Mouse (Mus musculus) lung, embryonic 14.5 days (tissue): ENCODE data around the gene Pigk. TPM values are rescaled to one million over a fixed set of nuclear protein-coding genes. Genes with fewer than 3 reads are reported as not detected.

Source experiments
- ATAC-seq: fragments of 200-750 bp; cut with Nextera tagmentation; 2 replicates; pipeline ENCODE4 v1.8.0; 2017; ENCODE audit warnings: mild to moderate bottlenecking, moderate TSS enrichment, moderate library complexity; ENCODE audit not compliant: insufficient read depth
- DNase-seq: peaks from one replicate; pipeline ENCODE4 v3.0.0-alpha.2; 2015
- H3K27ac ChIP-seq: fragments of 300-500 bp; sonication (generic); 2 replicates; pipeline ENCODE4 v1.5.1; 2014; ENCODE audit warnings: low read depth, mild to moderate bottlenecking, moderate library complexity
- H3K27me3 ChIP-seq: fragments of 300-500 bp; sonication (generic); 2 replicates; pipeline ENCODE4 v1.6.1; 2014; ENCODE audit warnings: low read length, control low read depth; ENCODE audit not compliant: insufficient read depth
- H3K36me3 ChIP-seq: fragments of 300-500 bp; sonication (generic); 2 replicates; pipeline ENCODE4 v1.6.1; 2014; ENCODE audit warnings: control low read depth; ENCODE audit not compliant: insufficient read depth
- H3K4me1 ChIP-seq: fragments of 300-500 bp; sonication (generic); 2 replicates; pipeline ENCODE4 v1.6.1; 2014; ENCODE audit warnings: antibody characterized with exemption, control low read depth; ENCODE audit not compliant: insufficient read depth
- H3K4me2 ChIP-seq: fragments of 300-500 bp; sonication (generic); 2 replicates; pipeline ENCODE4 v1.6.1; 2014; ENCODE audit warnings: mild to moderate bottlenecking
- H3K4me3 ChIP-seq: fragments of 300-500 bp; sonication (generic); 2 replicates; pipeline ENCODE4 v1.5.1; 2014; ENCODE audit warnings: low read depth, low read length
- H3K9ac ChIP-seq: fragments of 300-500 bp; sonication (generic); 2 replicates; pipeline ENCODE4 v1.6.1; 2014
- H3K9me3 ChIP-seq: fragments of 300-500 bp; sonication (generic); 2 replicates; pipeline ENCODE4 v1.6.1; 2016; ENCODE audit warnings: low read depth, low read length, control low read depth
- CTCF ChIP-seq: IDR thresholded peaks from 2 replicates; pipeline ENCODE4 v1.5.1; 2016; ENCODE audit warnings: antibody characterized with exemption, low read depth
- WGBS: fragments of 180-500 bp; shearing (Covaris S2); extraction: QIAGEN DNeasy Blood & Tissue Kit; methylation state at CpG from one replicate; pipeline ENCODE4 v1.1.7; 2014; 5-methylcytosine and 5-hydroxymethylcytosine counted together
- polyA plus RNA-seq: library from polyadenylated mRNA; unstranded; fragments of >200 nt; fragmentation: Nextera tagmentation; extraction: Ambion mirVana; gene quantifications from 2 replicates; pipeline ENCODE4 v1.2.1, GENCODE M21; 2014

Pigk gene
- polyA plus RNA-seq, 1 experiment from 2014 or later = 50.3 TPM

- TF ChIP-seq CTCF = no peak
- Histone ChIP-seq H3K4me3 (no peak overlapping the region), H3K27ac (no peak overlapping the region), H3K27me3 (no peaks in the 10 kb centered on the region), H3K9ac (no peak overlapping the region), H3K4me1 (no peaks in the 10 kb centered on the region), H3K36me3 (no peaks in the 10 kb centered on the region), H3K9me3 (0 out of 2 replicates have a peak, but pooled peaks cover 4% of the 10 kb centered on the region), H3K4me2 (no peak overlapping the region)
- ATAC-seq = no peak
- no peak for DNase-seq
- 13% methylated on average over 2 of the region's 2 CpGs for WGBS
Observed at GRCm38 (mm10) chr3:152797354-152797753, 83.5 kb downstream of the Pigk start.

DNA sequence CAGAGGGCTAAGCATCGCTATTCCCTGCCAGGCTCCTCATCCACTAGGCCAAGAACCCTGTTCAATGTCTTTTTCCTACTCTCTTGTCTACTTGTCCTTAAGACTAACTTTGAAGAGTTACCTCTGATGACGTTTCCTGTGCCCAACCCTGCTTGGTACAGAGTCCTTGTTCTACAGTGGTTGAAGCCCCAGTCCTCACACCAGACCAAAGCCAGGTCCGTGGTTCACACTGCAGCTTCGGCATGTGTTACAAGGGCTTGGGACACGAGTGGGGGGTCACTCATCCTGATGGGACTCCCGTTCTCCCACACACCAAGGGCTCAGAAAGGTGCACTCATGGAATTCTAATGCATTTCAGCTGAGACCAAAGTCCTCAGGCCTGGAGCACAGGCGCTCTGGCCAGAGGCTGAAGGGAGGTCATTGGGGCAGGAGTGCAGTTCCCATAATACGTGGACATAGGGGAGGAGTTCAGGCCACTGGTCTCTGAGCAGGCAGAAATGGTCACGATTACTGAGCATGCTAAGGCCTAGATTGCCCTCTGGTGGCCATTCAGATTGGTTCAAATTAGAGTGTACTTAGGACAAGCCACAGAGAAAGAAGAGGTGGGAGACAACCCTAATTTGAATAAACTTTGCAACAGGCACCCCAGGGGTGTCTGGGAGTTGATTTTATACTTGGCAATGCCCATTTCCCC, 86.0 kb downstream of the Pigk start:
- peak; percentile 60 for TF ChIP-seq CTCF
- no peak overlapping the region for H3K4me2 ChIP-seq
- H3K9me3 ChIP-seq = 0 out of 2 replicates have a peak, but pooled peaks cover under 1% of the 10 kb centered on the region
- no peak overlapping the region for H3K9ac ChIP-seq
- H3K27ac ChIP-seq = no peak overlapping the region
- WGBS = 75% methylated on average over 9 of the region's 9 CpGs
- no peaks in the 10 kb centered on the region for H3K36me3 ChIP-seq
- no peaks in the 10 kb centered on the region for H3K4me1 ChIP-seq
- DNase-seq = peak; percentile 70
- no peak for ATAC-seq
- H3K27me3 ChIP-seq = no peaks in the 10 kb centered on the region
- no peak overlapping the region for H3K4me3 ChIP-seq

- Histone ChIP-seq H3K4me1 (no peaks in the 10 kb centered on the region), H3K4me3 (no peak overlapping the region), H3K9ac (no peak overlapping the region), H3K27me3 (no peaks in the 10 kb centered on the region), H3K4me2 (no peak overlapping the region), H3K27ac (no peak overlapping the region), H3K36me3 (no peaks in the 10 kb centered on the region), H3K9me3 (no peaks in the 10 kb centered on the region)
- WGBS = 50% methylated on average over 4 of the region's 4 CpGs
- DNase-seq (no peak), ATAC-seq (no peak)
- TF ChIP-seq CTCF = no peak
Observed at GRCm38 (mm10) chr3:152813905-152814304, 100.0 kb downstream of the Pigk start.

GRCm38 (mm10) chr3:152815110-152815509, 101.2 kb downstream of the Pigk start:
- Histone ChIP-seq H3K36me3 (no peaks in the 10 kb centered on the region), H3K27me3 (no peaks in the 10 kb centered on the region), H3K4me2 (no peak overlapping the region), H3K4me3 (no peak overlapping the region), H3K27ac (no peak overlapping the region), H3K9ac (no peak overlapping the region), H3K9me3 (no peaks in the 10 kb centered on the region), H3K4me1 (no peaks in the 10 kb centered on the region)
- DNase-seq = peak; percentile 29
- WGBS = 70% methylated on average over 5 of the region's 5 CpGs
- no peak for ATAC-seq
- no peak for TF ChIP-seq CTCF

DNA sequence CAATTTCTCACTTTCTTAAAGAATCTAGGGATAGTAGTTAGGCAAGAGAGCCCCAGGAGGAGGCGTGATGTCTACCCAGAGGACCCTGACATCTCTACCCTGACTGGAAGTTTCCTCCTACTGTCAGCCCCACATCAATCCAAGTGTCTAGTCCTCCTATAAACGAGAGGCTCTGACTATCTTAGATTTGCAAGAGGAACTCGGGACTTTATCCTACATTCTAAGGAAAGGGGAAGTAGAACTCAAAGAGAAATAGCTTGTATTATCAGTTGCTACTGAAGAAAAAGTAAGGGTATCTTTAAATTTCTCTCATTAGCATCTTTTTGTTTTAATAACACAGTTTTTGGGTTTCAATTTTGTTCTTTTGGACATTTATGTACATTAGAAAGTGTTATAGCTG, 106.5 kb downstream of the Pigk start:
- DNase-seq = no peak
- Histone ChIP-seq H3K27ac (no peak overlapping the region), H3K4me1 (no peaks in the 10 kb centered on the region), H3K9me3 (no peaks in the 10 kb centered on the region), H3K27me3 (no peaks in the 10 kb centered on the region), H3K9ac (no peak overlapping the region), H3K4me2 (no peak overlapping the region), H3K4me3 (no peak overlapping the region), H3K36me3 (no peaks in the 10 kb centered on the region)
- no peak for ATAC-seq
- WGBS = 60% methylated on average over 3 of the region's 3 CpGs
- TF ChIP-seq CTCF = no peak

GRCm38 (mm10) chr3:152821202-152821601, 107.3 kb downstream of the Pigk start:
- ATAC-seq (peak; percentile 70; the same call in 1 of the 2 replicates), DNase-seq (peak; percentile 94)
- 57% methylated on average over 14 of the region's 14 CpGs for WGBS
- H3K36me3 ChIP-seq = no peaks in the 10 kb centered on the region
- H3K9ac ChIP-seq = no peak overlapping the region
- no peak for TF ChIP-seq CTCF
- no peak overlapping the region for H3K4me3 ChIP-seq
- no peaks in the 10 kb centered on the region for H3K4me1 ChIP-seq
- H3K9me3 ChIP-seq = no peaks in the 10 kb centered on the region
- no peaks in the 10 kb centered on the region for H3K27me3 ChIP-seq
- H3K27ac ChIP-seq = no peak overlapping the region
- H3K4me2 ChIP-seq = no peak overlapping the region

DNA sequence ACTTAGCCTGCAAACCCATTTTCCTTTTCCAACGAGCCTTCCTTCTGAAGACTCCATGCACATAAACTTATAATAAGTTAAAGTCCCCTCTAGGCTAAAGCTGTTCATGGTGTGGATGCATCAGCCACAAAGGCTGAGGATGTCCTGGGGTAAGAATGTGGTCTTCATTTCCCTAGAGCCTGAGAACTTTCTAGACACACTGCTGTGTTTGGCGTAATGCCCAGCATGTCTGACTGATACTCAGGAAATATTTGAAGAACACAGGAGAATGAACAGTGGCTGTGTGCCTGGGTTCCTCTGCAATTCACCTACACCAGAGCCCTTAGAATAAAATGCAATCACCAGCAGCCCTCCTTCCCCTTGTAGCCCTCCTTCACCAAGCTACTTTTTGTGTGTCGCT, 117.5 kb downstream of the Pigk start:
- Histone ChIP-seq H3K4me3 (no peak overlapping the region), H3K4me1 (no peaks in the 10 kb centered on the region), H3K27me3 (no peaks in the 10 kb centered on the region), H3K9ac (no peak overlapping the region), H3K9me3 (no peaks in the 10 kb centered on the region), H3K4me2 (no peak overlapping the region), H3K27ac (no peak overlapping the region), H3K36me3 (no peaks in the 10 kb centered on the region)
- DNase-seq (peak; percentile 65), ATAC-seq (no peak)
- TF ChIP-seq CTCF = no peak
- 62% methylated on average over 3 of the region's 3 CpGs for WGBS
